28 mouse cellular contexts compared by ENCODE assay signal in the genomic region with DNA sequence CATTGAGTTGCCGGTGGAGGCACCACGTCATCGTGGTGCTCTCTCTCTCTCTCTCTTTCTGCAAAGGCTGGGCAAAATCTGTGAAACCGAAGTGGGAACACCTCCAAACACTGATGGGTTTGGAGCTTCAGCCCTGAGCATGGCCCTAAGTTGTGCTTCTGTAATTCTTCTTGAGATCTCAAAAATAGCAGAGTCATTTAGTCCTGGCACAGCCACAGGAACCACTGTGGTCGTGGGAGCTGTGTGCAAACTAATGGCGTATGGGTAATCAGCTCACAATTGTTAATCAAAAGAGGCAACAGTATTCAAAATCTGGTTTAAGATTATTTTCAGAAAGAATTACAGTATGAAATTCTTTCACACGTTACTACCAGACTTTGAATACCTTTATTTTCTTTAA. TPM values are rescaled to one million over a fixed set of nuclear protein-coding genes. Genes with fewer than 3 reads are reported as not detected.
DNase-seq lines count a peak whose midpoint lies in the region; ATAC-seq and TF ChIP-seq lines count a peak whose summit lies in the region.
"Had no signal": no experiment of that assay in that cellular context is flagged by ENCODE, and none has a peak within 500 bp of the region (broad histone marks: within the 10 kb centered on the region; RNA-seq: fewer than 3 reads in every experiment).

No protein-coding gene starts in this region.

- no peaks in the 10 kb centered on the region for H3K36me3 ChIP-seq in lung, postnatal 0 days (ENCODE audit: insufficient read depth, low read length)
- H3K36me3 ChIP-seq: embryonic facial prominence, embryonic 13.5 days; embryonic facial prominence, embryonic 15.5 days; forebrain, embryonic 10.5 days; forebrain, embryonic 12.5 days; G1E had no signal

- peak; percentile 44 for DNase-seq in 416B (ENCODE audit: low read depth)
- no peak for DNase-seq in retina, embryonic 14.5 days (ENCODE audit: low spot score)
- no peak for DNase-seq in lung, postnatal 0 days (ENCODE audit: low spot score)
- no peak for DNase-seq in urinary bladder, postnatal 25 days (ENCODE audit: low spot score)
- DNase-seq: adrenal gland, adult 8-10 months; adrenal gland, postnatal 14 days; adrenal gland, postnatal 36 days; B cell, adult 2 months; cerebellum, adult 11-12 months; cerebellum, adult 2 months; cerebellum, adult 9-10 months; cerebellum, postnatal 10 days; cerebellum, postnatal 25 days; embryo, embryonic 11 days had no signal

- H3K9me3 ChIP-seq in lung, postnatal 0 days (ENCODE audit: low read length), result no peaks in the 10 kb centered on the region
- H3K9me3 ChIP-seq: embryonic facial prominence, embryonic 13.5 days; embryonic facial prominence, embryonic 15.5 days; forebrain, embryonic 10.5 days; forebrain, embryonic 12.5 days; G1E had no signal

- peak; percentile 92 for ATAC-seq in common myeloid progenitor, adult 5-6 weeks (replicated peaks; ENCODE audit: low read depth, poor library complexity, severe bottlenecking)
- peak; percentile 89 to 90 for ATAC-seq in hematopoietic stem cell, adult 5-6 weeks (replicated peaks in 1 of 2; ENCODE audit: insufficient read depth in 1 of 2, low FRiP score in 2 of 2, low TSS enrichment in 1 of 2, low read depth in 1 of 2, poor library complexity in 2 of 2, severe bottlenecking in 2 of 2)
- no peak for ATAC-seq in lung, postnatal 0 days
- ATAC-seq: activated CD4-positive, CD25-positive, alpha-beta regulatory T cell, adult 4 months; CD4-positive, CD25-positive, alpha-beta regulatory T cell, adult 4 months; forebrain, embryonic 14.5 days; forebrain, embryonic 16.5 days; Patski had no signal

- H3K4me1 ChIP-seq in lung, postnatal 0 days (ENCODE audit: insufficient read depth, low read depth, low read length), result no peaks in the 10 kb centered on the region
- H3K4me1 ChIP-seq: embryonic facial prominence, embryonic 13.5 days; embryonic facial prominence, embryonic 15.5 days; forebrain, embryonic 12.5 days had no signal

- no peaks in the 10 kb centered on the region for H3K27me3 ChIP-seq in lung, postnatal 0 days (replicated peaks; ENCODE audit: insufficient read depth, low read length)
- H3K27me3 ChIP-seq: CH12.LX; embryonic facial prominence, embryonic 13.5 days; embryonic facial prominence, embryonic 15.5 days; forebrain, embryonic 12.5 days had no signal

- no peak overlapping the region for H3K9ac ChIP-seq in lung, postnatal 0 days (replicated peaks; ENCODE audit: low read depth)
- H3K9ac ChIP-seq: embryonic facial prominence, embryonic 13.5 days; embryonic facial prominence, embryonic 15.5 days; forebrain, embryonic 12.5 days had no signal

- 83% methylated on average over 7 of the region's 7 CpGs for WGBS in lung, postnatal 0 days

- no peak overlapping the region for H3K4me3 ChIP-seq in lung, postnatal 0 days (ENCODE audit: low read depth, low read length)
- H3K4me3 ChIP-seq: embryonic facial prominence, embryonic 13.5 days; embryonic facial prominence, embryonic 15.5 days; erythroblast, embryonic 14.5 days; forebrain, embryonic 10.5 days; forebrain, embryonic 12.5 days had no signal

- no peak overlapping the region for H3K4me2 ChIP-seq in lung, postnatal 0 days (replicated peaks; ENCODE audit: low read depth, low read length)
- H3K4me2 ChIP-seq: embryonic facial prominence, embryonic 13.5 days; embryonic facial prominence, embryonic 15.5 days; forebrain, embryonic 12.5 days had no signal

- no peak overlapping the region for H3K27ac ChIP-seq in lung, postnatal 0 days (ENCODE audit: low read length)
- H3K27ac ChIP-seq: embryonic facial prominence, embryonic 13.5 days; embryonic facial prominence, embryonic 15.5 days; forebrain, embryonic 10.5 days; forebrain, embryonic 12.5 days had no signal

- no peak for TF ChIP-seq CTCF in lung, postnatal 0 days (IDR thresholded peaks at IDR 0.05)

- no peak for TF ChIP-seq EP300 in lung, postnatal 0 days (IDR thresholded peaks at IDR 0.05)

RNA-seq across cellular contexts. Expression of gene Rpe, which starts 27.8 kb away (rescaled TPM):
- total RNA-seq in common myeloid progenitor, adult 5-6 weeks (2017), result 34.3 and 38.9 TPM in 2 replicates
- total RNA-seq in hematopoietic stem cell, adult 5-6 weeks (2017), result 34.8 and 44.2 TPM in 2 replicates
- 30.1 and 35.1 TPM in 2 replicates for polyA plus RNA-seq in lung, postnatal 0 days (2015; fragmentation: Nextera tagmentation; extraction: Ambion mirVana)
